Mouse (Mus musculus) small intestine, adult 2 months (tissue): ENCODE results near the gene Prrc2b.

Experiments
- CTCF ChIP-seq: fragments of 200-500 bp; IDR thresholded peaks from 2 replicates; pipeline ENCODE4 v1.5.1; 2012; ENCODE audit warnings: low read depth, mild to moderate bottlenecking, control low read depth, inconsistent platforms, low read length, moderate library complexity, mixed read lengths; ENCODE audit not compliant: insufficient replicate concordance, insufficient read length; ENCODE audit errors: extremely low read depth
- POLR2A ChIP-seq: fragments of 200-500 bp; IDR thresholded peaks from 2 replicates; pipeline ENCODE4 v1.6.1; 2012; ENCODE audit warnings: low read depth, mild to moderate bottlenecking, control low read depth, inconsistent platforms, low read length, moderate library complexity

DNA sequence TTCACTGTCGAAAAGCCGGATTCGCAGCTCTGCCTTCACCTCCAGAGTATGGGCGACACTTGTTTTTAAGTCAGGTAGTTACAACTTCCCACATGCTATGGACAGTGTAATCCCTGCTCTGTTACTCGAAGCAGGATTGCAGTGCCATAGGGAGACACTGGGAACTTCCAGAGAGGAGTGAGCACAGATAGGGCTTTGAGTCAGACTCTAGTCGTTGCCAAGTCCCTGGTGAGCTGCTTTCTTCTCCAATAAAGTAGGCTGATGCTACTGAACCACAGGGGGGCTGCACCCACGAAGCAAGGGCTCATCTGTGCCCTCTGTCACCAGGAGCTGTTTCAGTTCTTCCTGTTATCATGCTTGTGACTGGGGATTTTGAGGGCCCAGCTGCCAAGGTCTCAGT is 70.7 kb downstream of the Prrc2b start:
- TF ChIP-seq CTCF, result no peak
- no peak for TF ChIP-seq POLR2A
